9 mouse cellular contexts compared by ENCODE assay signal in genomic region chr12:103353538-103353937, GRCm38 (mm10). TPM values are rescaled to one million over a fixed set of nuclear protein-coding genes. Genes with fewer than 3 reads are reported as not detected.
DNase-seq lines count a peak whose midpoint lies in the region; ATAC-seq and TF ChIP-seq lines count a peak whose summit lies in the region.
"Had no signal": no experiment of that assay in that cellular context is flagged by ENCODE, and none has a peak within 500 bp of the region (broad histone marks: within the 10 kb centered on the region; RNA-seq: fewer than 3 reads in every experiment).

No protein-coding gene starts in this region.

- no peak overlapping the region for H3K9ac ChIP-seq in liver, embryonic 14.5 days (replicated peaks)
- no peak overlapping the region for H3K9ac ChIP-seq in liver, embryonic 12.5 days
- peak overlapping the region; percentile 69 for H3K9ac ChIP-seq in heart, embryonic 13.5 days
- no peak overlapping the region for H3K9ac ChIP-seq in limb, embryonic 11.5 days (ENCODE audit: low read length)

- DNase-seq in liver, embryonic 14.5 days (ENCODE audit: low read depth in 3 of 3, low spot score in 3 of 3) = no peak
- DNase-seq in adrenal gland, postnatal 4 days (ENCODE audit: low spot score in 2 of 2) = peak; percentile 19 to 49
- DNase-seq in forebrain, embryonic 10.5 days (ENCODE audit: extremely low spot score, low spot score) = peak; percentile 22
- DNase-seq in limb, embryonic 11.5 days (ENCODE audit: low spot score) = peak; percentile 45
- peak; percentile 96 for DNase-seq in retina, postnatal 1 day
- DNase-seq in spleen, postnatal 36 days (ENCODE audit: low spot score in 2 of 2) = no peak

- H3K4me2 ChIP-seq in liver, embryonic 14.5 days (ENCODE audit: low read depth) = no peak overlapping the region
- H3K4me2 ChIP-seq in liver, embryonic 12.5 days = no peak overlapping the region
- peak overlapping the region; percentile 60 for H3K4me2 ChIP-seq in heart, embryonic 13.5 days
- H3K4me2 ChIP-seq in limb, embryonic 11.5 days (ENCODE audit: low read depth, severe bottlenecking) = no peak overlapping the region

- ATAC-seq in liver, embryonic 14.5 days (ENCODE audit: insufficient read depth) = no peak
- ATAC-seq in liver, embryonic 12.5 days = no peak
- ATAC-seq in heart, embryonic 13.5 days (ENCODE audit: extremely low read depth, insufficient number of reproducible peaks, low FRiP score, low TSS enrichment) = peak; percentile 64
- ATAC-seq in limb, embryonic 11.5 days (ENCODE audit: insufficient number of reproducible peaks, low FRiP score, low TSS enrichment, low read depth) = no peak

- H3K36me3 ChIP-seq in liver, embryonic 14.5 days (replicated peaks; ENCODE audit: control insufficient read depth, insufficient read depth, low read depth) = no peaks in the 10 kb centered on the region
- H3K36me3 ChIP-seq in liver, embryonic 12.5 days = no peaks in the 10 kb centered on the region
- H3K36me3 ChIP-seq in forebrain, embryonic 10.5 days (replicated peaks) = no peaks in the 10 kb centered on the region
- peaks cover 13% of the 10 kb centered on the region for H3K36me3 ChIP-seq in heart, embryonic 13.5 days
- no peaks in the 10 kb centered on the region for H3K36me3 ChIP-seq in limb, embryonic 11.5 days (ENCODE audit: control insufficient read depth, insufficient read depth, low read length)

- H3K4me3 ChIP-seq in liver, embryonic 14.5 days (ENCODE audit: insufficient read depth in 1 of 2, low read depth in 2 of 2, low read length in 2 of 2) = no peak overlapping the region
- no peak overlapping the region for H3K4me3 ChIP-seq in liver, embryonic 12.5 days
- no peak overlapping the region for H3K4me3 ChIP-seq in forebrain, embryonic 10.5 days
- H3K4me3 ChIP-seq in heart, embryonic 13.5 days = peak overlapping the region; percentile 39
- no peak overlapping the region for H3K4me3 ChIP-seq in limb, embryonic 11.5 days (ENCODE audit: low read depth, low read length)

- H3K4me1 ChIP-seq in liver, embryonic 14.5 days (replicated peaks; ENCODE audit: control insufficient read depth in 2 of 2, insufficient read depth in 2 of 2, low read length in 1 of 2) = no peaks in the 10 kb centered on the region
- no peaks in the 10 kb centered on the region for H3K4me1 ChIP-seq in liver, embryonic 12.5 days
- H3K4me1 ChIP-seq in forebrain, embryonic 10.5 days = peaks cover 8% of the 10 kb centered on the region
- H3K4me1 ChIP-seq in heart, embryonic 13.5 days = peaks cover 51% of the 10 kb centered on the region
- no peaks in the 10 kb centered on the region for H3K4me1 ChIP-seq in limb, embryonic 11.5 days (ENCODE audit: control insufficient read depth, insufficient read depth, low read length)

- H3K27ac ChIP-seq in liver, embryonic 14.5 days = no peak overlapping the region
- no peak overlapping the region for H3K27ac ChIP-seq in liver, embryonic 12.5 days
- H3K27ac ChIP-seq in forebrain, embryonic 10.5 days = 0 out of 2 replicates have a peak overlapping the region, but pooled peaks have one; percentile 6
- H3K27ac ChIP-seq in heart, embryonic 13.5 days (replicated peaks) = peak overlapping the region; percentile 92
- no peak overlapping the region for H3K27ac ChIP-seq in limb, embryonic 11.5 days (replicated peaks; ENCODE audit: low read depth, low read length)

- peak; percentile 36 for TF ChIP-seq CTCF in liver, embryonic 14.5 days (IDR thresholded peaks at IDR 0.05; ENCODE audit: low read depth)

- TF ChIP-seq EP300 in liver, embryonic 14.5 days (IDR thresholded peaks at IDR 0.05; ENCODE audit: low read depth) = no peak

- 20% methylated on average over 5 of the region's 5 CpGs for WGBS in liver, embryonic 14.5 days (ENCODE audit: insufficient replicate concordance)
- 12% methylated on average over 5 of the region's 5 CpGs for WGBS in liver, embryonic 12.5 days (ENCODE audit: insufficient replicate concordance)
- WGBS in forebrain, embryonic 10.5 days = 19% methylated on average over 5 of the region's 5 CpGs
- 14% methylated on average over 5 of the region's 5 CpGs for WGBS in heart, embryonic 13.5 days
- 14% methylated on average over 5 of the region's 5 CpGs for WGBS in limb, embryonic 11.5 days

- no peaks in the 10 kb centered on the region for H3K9me3 ChIP-seq in liver, embryonic 14.5 days (ENCODE audit: control insufficient read depth, low read length)
- no peaks in the 10 kb centered on the region for H3K9me3 ChIP-seq in liver, embryonic 12.5 days (replicated peaks)
- no peaks in the 10 kb centered on the region for H3K9me3 ChIP-seq in forebrain, embryonic 10.5 days
- 0 out of 2 replicates have a peak, but pooled peaks cover 4% of the 10 kb centered on the region for H3K9me3 ChIP-seq in heart, embryonic 13.5 days
- H3K9me3 ChIP-seq in limb, embryonic 11.5 days (ENCODE audit: control insufficient read depth, low read length) = no peaks in the 10 kb centered on the region

- H3K27me3 ChIP-seq in liver, embryonic 14.5 days (ENCODE audit: control insufficient read depth, insufficient read depth, low read length) = no peaks in the 10 kb centered on the region
- peaks cover 10% of the 10 kb centered on the region; the same call in 1 of the 2 replicates for H3K27me3 ChIP-seq in liver, embryonic 12.5 days (replicated peaks)
- no peaks in the 10 kb centered on the region for H3K27me3 ChIP-seq in forebrain, embryonic 10.5 days (ENCODE audit: poor library complexity, severe bottlenecking)
- H3K27me3 ChIP-seq in heart, embryonic 13.5 days (replicated peaks) = no peaks in the 10 kb centered on the region
- no peaks in the 10 kb centered on the region for H3K27me3 ChIP-seq in limb, embryonic 11.5 days (ENCODE audit: control insufficient read depth, insufficient read depth, low read length)

RNA-seq across cellular contexts. Expression of gene Asb2, which starts 2.3 kb away (rescaled TPM):
- 3.6 TPM in 2 replicates for polyA plus RNA-seq in liver, embryonic 14.5 days (2012; rRNA removed)
- polyA plus RNA-seq in liver, embryonic 14.5 days (2014; fragmentation: Nextera tagmentation; extraction: Ambion mirVana) = 2.1 and 2.5 TPM in 2 replicates
- polyA plus RNA-seq in liver, embryonic 12.5 days (2016; fragmentation: Nextera tagmentation; extraction: Ambion mirVana) = 1.1 and 1.2 TPM in 2 replicates
- 1 to 10 TPM; 2.5 to 5.2 TPM for total RNA-seq in adrenal gland, postnatal 4 days (2021)
- polyA plus RNA-seq in forebrain, embryonic 10.5 days (2016; fragmentation: Nextera tagmentation; extraction: Ambion mirVana) = 0.43 and 0.57 TPM in 2 replicates
- polyA plus RNA-seq in heart, embryonic 13.5 days (2015; fragmentation: Nextera tagmentation; extraction: Ambion mirVana) = 164 and 183 TPM in 2 replicates
- polyA plus RNA-seq in limb, embryonic 11.5 days (2014; fragmentation: Nextera tagmentation; extraction: Ambion mirVana) = 0.87 and 1.4 TPM in 2 replicates

RNA-seq across cellular contexts. Expression of gene Otub2, which starts 34.9 kb away (rescaled TPM):
- polyA plus RNA-seq in liver, embryonic 14.5 days (2012; rRNA removed) = 12.0 and 13.3 TPM in 2 replicates
- polyA plus RNA-seq in liver, embryonic 14.5 days (2014; fragmentation: Nextera tagmentation; extraction: Ambion mirVana) = 20.0 and 24.9 TPM in 2 replicates
- 24.2 and 26.2 TPM in 2 replicates for polyA plus RNA-seq in liver, embryonic 12.5 days (2016; fragmentation: Nextera tagmentation; extraction: Ambion mirVana)
- 1 to 10 TPM; 3.2 to 3.5 TPM for total RNA-seq in adrenal gland, postnatal 4 days (2021)
- 9.9 and 11.3 TPM in 2 replicates for polyA plus RNA-seq in forebrain, embryonic 10.5 days (2016; fragmentation: Nextera tagmentation; extraction: Ambion mirVana)
- 13.8 and 15.8 TPM in 2 replicates for polyA plus RNA-seq in heart, embryonic 13.5 days (2015; fragmentation: Nextera tagmentation; extraction: Ambion mirVana)
- polyA plus RNA-seq in limb, embryonic 11.5 days (2014; fragmentation: Nextera tagmentation; extraction: Ambion mirVana) = 11.2 and 11.3 TPM in 2 replicates

RNA-seq across cellular contexts. Expression of gene Fam181a, which starts 42.8 kb away (rescaled TPM):
- polyA plus RNA-seq in liver, embryonic 14.5 days (2012; rRNA removed) = 0.09 TPM in 1 of 2 replicates, not detected in the other
- not detected in 2 replicates for polyA plus RNA-seq in liver, embryonic 14.5 days (2014; fragmentation: Nextera tagmentation; extraction: Ambion mirVana)
- not detected in 2 replicates for polyA plus RNA-seq in liver, embryonic 12.5 days (2016; fragmentation: Nextera tagmentation; extraction: Ambion mirVana)
- not detected for total RNA-seq in adrenal gland, postnatal 4 days (2021)
- polyA plus RNA-seq in forebrain, embryonic 10.5 days (2016; fragmentation: Nextera tagmentation; extraction: Ambion mirVana) = 24.0 and 27.7 TPM in 2 replicates
- not detected in 2 replicates for polyA plus RNA-seq in heart, embryonic 13.5 days (2015; fragmentation: Nextera tagmentation; extraction: Ambion mirVana)
- polyA plus RNA-seq in limb, embryonic 11.5 days (2014; fragmentation: Nextera tagmentation; extraction: Ambion mirVana) = not detected in 2 replicates
- total RNA-seq: ES-E14 had no signal

RNA-seq across cellular contexts. Expression of gene 9330161L09Rik, which starts 54.1 kb away (rescaled TPM):
- polyA plus RNA-seq in liver, embryonic 14.5 days (2012; rRNA removed) = 0.10 and 0.15 TPM in 2 replicates
- polyA plus RNA-seq in liver, embryonic 14.5 days (2014; fragmentation: Nextera tagmentation; extraction: Ambion mirVana) = 0.10 TPM in 1 of 2 replicates, not detected in the other
- polyA plus RNA-seq in liver, embryonic 12.5 days (2016; fragmentation: Nextera tagmentation; extraction: Ambion mirVana) = 0.18 and 0.24 TPM in 2 replicates
- total RNA-seq in adrenal gland, postnatal 4 days (2021) = 1 to 10 TPM; 2.6 to 3.0 TPM
- polyA plus RNA-seq in forebrain, embryonic 10.5 days (2016; fragmentation: Nextera tagmentation; extraction: Ambion mirVana) = 0.42 and 0.81 TPM in 2 replicates
- polyA plus RNA-seq in heart, embryonic 13.5 days (2015; fragmentation: Nextera tagmentation; extraction: Ambion mirVana) = 0.39 and 0.60 TPM in 2 replicates
- polyA plus RNA-seq in limb, embryonic 11.5 days (2014; fragmentation: Nextera tagmentation; extraction: Ambion mirVana) = 0.58 and 1.0 TPM in 2 replicates

Comparison
In these comparisons a context has a peak if more than half of its experiments do, and no peak if none do; other contexts are left out.
1. DNase-seq: peak in adrenal gland, postnatal 4 days (2 of 2), forebrain, embryonic 10.5 days (single experiment), limb, embryonic 11.5 days (single experiment) and retina, postnatal 1 day (single experiment); none in liver, embryonic 14.5 days (0 of 3) and spleen, postnatal 36 days (0 of 2).
2. H3K27ac ChIP-seq: peak in forebrain, embryonic 10.5 days (single experiment) and heart, embryonic 13.5 days (single experiment); none in liver, embryonic 14.5 days (single experiment), liver, embryonic 12.5 days (single experiment) and limb, embryonic 11.5 days (single experiment).
3. RNA of gene Asb2, which starts 2.3 kb away (polyA plus RNA-seq): 164 to 183 TPM in heart, embryonic 13.5 days; 2.1 to 3.6 TPM in liver, embryonic 14.5 days, 1.1 to 1.2 TPM in liver, embryonic 12.5 days, 0.87 to 1.4 TPM in limb, embryonic 11.5 days and 0.43 to 0.57 TPM in forebrain, embryonic 10.5 days; every median in the first group is over 10 times any median in the second.
4. RNA of gene Fam181a, which starts 42.8 kb away (polyA plus RNA-seq): 24.0 to 27.7 TPM in forebrain, embryonic 10.5 days; 0.09 TPM in liver, embryonic 14.5 days, not detected in liver, embryonic 12.5 days, not detected in heart, embryonic 13.5 days and not detected in limb, embryonic 11.5 days; every median in the first group is over 10 times any median in the second.